Comparison of ENCODE assay signal across 8 mouse cellular contexts in genomic region chr19:23687296-23688021, GRCm38 (mm10). TPM values are rescaled to one million over a fixed set of nuclear protein-coding genes. Genes with fewer than 3 reads are reported as not detected.
A peak's percentile ranks its signal among the peaks of the same experiment; 100 is the strongest.
DNase-seq lines count a peak whose midpoint lies in the region; ATAC-seq lines count a peak whose summit lies in the region.

TSS of gene Ptar1 (plus strand) at chr19:23687429.

- ATAC-seq in intestine, embryonic 15.5 days = peak; percentile 97

- H3K4me1 ChIP-seq in intestine, embryonic 15.5 days (replicated peaks) = peaks cover 3% of the 10 kb centered on the region; the same call in 1 of the 2 replicates
- H3K4me1 ChIP-seq in midbrain, embryonic 10.5 days = peaks cover 33% of the 10 kb centered on the region

- no peaks in the 10 kb centered on the region for H3K27me3 ChIP-seq in intestine, embryonic 15.5 days (replicated peaks)
- H3K27me3 ChIP-seq in midbrain, embryonic 10.5 days (ENCODE audit: low read depth, poor library complexity, severe bottlenecking) = no peaks in the 10 kb centered on the region

- H3K27ac ChIP-seq in intestine, embryonic 15.5 days = peak within 1 kb of the TSS; percentile 91
- peak within 1 kb of the TSS; percentile 99 for H3K27ac ChIP-seq in midbrain, embryonic 10.5 days (replicated peaks)

- intact Hi-C loops in gastrocnemius, postnatal 36 days (cut with DNase I) = loop anchor here (2.0 kb wide), 1 partner anchor 71 kb away; the partner anchor contains the start of gene Apba1
- intact Hi-C loops in left cerebral cortex, postnatal 36 days (cut with DNase I) = loop anchor here (1.0 kb wide), 1 partner anchor 71 kb away; the partner anchor contains the start of gene Apba1

- peak; percentile 81 for DNase-seq in adrenal gland, adult 8-10 months
- peak; percentile 93 for DNase-seq in embryo, embryonic 11 days
- peak; percentile 90 for DNase-seq in gastrocnemius, postnatal 36 days
- peak; percentile 88 to 91 for DNase-seq in left cerebral cortex, postnatal 36 days (ENCODE audit: low spot score in 2 of 2)
- peak; percentile 93 for DNase-seq in midbrain, embryonic 10.5 days (ENCODE audit: low spot score)
- DNase-seq in right cerebral cortex, postnatal 36 days (ENCODE audit: low spot score in 2 of 2) = peak; percentile 68 to 74
- DNase-seq in urinary bladder, postnatal 4 days (ENCODE audit: low spot score in 2 of 2) = peak; percentile 90 to 93

- peak within 1 kb of the TSS; percentile 90 for H3K9ac ChIP-seq in intestine, embryonic 15.5 days

- H3K9me3 ChIP-seq in intestine, embryonic 15.5 days = no peaks in the 10 kb centered on the region
- H3K9me3 ChIP-seq in midbrain, embryonic 10.5 days (replicated peaks) = no peaks in the 10 kb centered on the region

- H3K4me3 ChIP-seq in intestine, embryonic 15.5 days (replicated peaks) = peak within 1 kb of the TSS; percentile 92
- H3K4me3 ChIP-seq in midbrain, embryonic 10.5 days = peak within 1 kb of the TSS; percentile 86

- H3K36me3 ChIP-seq in intestine, embryonic 15.5 days = no peaks in the 10 kb centered on the region
- peaks cover 7% of the 10 kb centered on the region; the same call in 1 of the 2 replicates for H3K36me3 ChIP-seq in midbrain, embryonic 10.5 days

- under 1% methylated on average over 91 of the region's 93 CpGs for WGBS in intestine, embryonic 15.5 days
- under 1% methylated on average over 93 of the region's 93 CpGs for WGBS in midbrain, embryonic 10.5 days

- H3K4me2 ChIP-seq in intestine, embryonic 15.5 days (replicated peaks) = peak within 1 kb of the TSS; percentile 77

RNA-seq across cellular contexts. Expression of gene Ptar1, which starts in this region (rescaled TPM):
- 10 to 100 TPM; 26.2 to 37.3 (median 28.5) TPM for total RNA-seq in adrenal gland, adult 8-10 months (2022)
- total RNA-seq in gastrocnemius, postnatal 36 days (2021) = 10 to 100 TPM; 13.6 to 16.0 TPM
- polyA plus RNA-seq in intestine, embryonic 15.5 days (2015; fragmentation: Nextera tagmentation; extraction: Ambion mirVana) = 4.0 and 4.4 TPM in 2 replicates
- total RNA-seq in left cerebral cortex, postnatal 36 days (2021) = 10 to 100 TPM; 32.6 to 40.2 TPM
- polyA plus RNA-seq in midbrain, embryonic 10.5 days (2016; fragmentation: Nextera tagmentation; extraction: Ambion mirVana) = 7.9 and 8.4 TPM in 2 replicates

Comparison
In these comparisons a context has a peak if more than half of its experiments do, and no peak if none do; other contexts are left out.
1. Peak in every context shown above with its lines: DNase-seq, ATAC-seq, H3K4me3 ChIP-seq and H3K27ac ChIP-seq.